Comparison of ENCODE assay signal across 26 mouse cellular contexts in genomic region chr3:93086631-93087030, GRCm38 (mm10). TPM values are rescaled to one million over a fixed set of nuclear protein-coding genes. Genes with fewer than 3 reads are reported as not detected.
"Had no signal": no experiment of that assay in that cellular context is flagged by ENCODE, and none has a peak within 500 bp of the region (broad histone marks: within the 10 kb centered on the region; RNA-seq: fewer than 3 reads in every experiment).

No protein-coding gene starts in this region.

- H3K4me3 ChIP-seq: hindbrain, embryonic 15.5 days; layer of hippocampus, adult 2 months; limb, embryonic 13.5 days; liver, embryonic 13.5 days; megakaryocyte, embryonic 14.5 days; midbrain, embryonic 10.5 days had no signal

- H3K4me2 ChIP-seq: hindbrain, embryonic 15.5 days; limb, embryonic 13.5 days; liver, embryonic 13.5 days had no signal

- DNase-seq: kidney, adult 11 months; kidney, adult 8-10 months; kidney, postnatal 25 days; layer of hippocampus, adult 9-11 months; left cerebral cortex, postnatal 4 days; liver, embryonic 13.5 days; lung, adult 2 months; lung, postnatal 36 days; midbrain, embryonic 14.5 days; right cerebral cortex, postnatal 4 days; thymus, postnatal 25 days had no signal

- H3K4me1 ChIP-seq: hindbrain, embryonic 15.5 days; limb, embryonic 13.5 days; liver, embryonic 13.5 days; megakaryocyte, embryonic 14.5 days; midbrain, embryonic 10.5 days had no signal

- ATAC-seq: lung, postnatal 0 days had no signal

- H3K9ac ChIP-seq: hindbrain, embryonic 15.5 days; limb, embryonic 13.5 days; liver, embryonic 13.5 days had no signal

- H3K27ac ChIP-seq: hindbrain, embryonic 15.5 days; kidney, postnatal 0 days; layer of hippocampus, adult 2 months; limb, embryonic 13.5 days; liver, embryonic 13.5 days; midbrain, embryonic 10.5 days had no signal

- H3K9me3 ChIP-seq: hindbrain, embryonic 15.5 days; limb, embryonic 13.5 days; liver, embryonic 13.5 days; megakaryocyte, embryonic 14.5 days; midbrain, embryonic 10.5 days had no signal

- H3K27me3 ChIP-seq: hindbrain, embryonic 15.5 days; limb, embryonic 13.5 days; liver, embryonic 13.5 days; megakaryocyte, embryonic 14.5 days had no signal

- H3K36me3 ChIP-seq: hindbrain, embryonic 15.5 days; limb, embryonic 13.5 days; liver, embryonic 13.5 days; midbrain, embryonic 10.5 days had no signal

RNA-seq across cellular contexts. Expression of gene Gm4858, which starts 18.0 kb away (rescaled TPM):
- total RNA-seq: layer of hippocampus, adult 2 months; left cerebral cortex, adult 8-10 months; left cerebral cortex, postnatal 14 days; left cerebral cortex, postnatal 4 days; liver, adult 2 months; midbrain, postnatal 0 days had no signal
- polyA plus RNA-seq: hindbrain, embryonic 15.5 days; kidney, postnatal 0 days; large intestine, adult 2 months; limb, embryonic 13.5 days; liver, adult 2 months; liver, embryonic 13.5 days; liver, embryonic 16.5 days; lung, adult 2 months; lung, postnatal 0 days; midbrain, embryonic 10.5 days; midbrain, embryonic 14.5 days; midbrain, postnatal 0 days; neural tube, embryonic 11.5 days; neural tube, embryonic 14.5 days had no signal

RNA-seq across cellular contexts. Expression of gene Crnn, which starts 58.0 kb away (rescaled TPM):
- total RNA-seq: layer of hippocampus, adult 2 months; left cerebral cortex, adult 8-10 months; left cerebral cortex, postnatal 14 days; left cerebral cortex, postnatal 4 days; liver, adult 2 months had no signal
- polyA plus RNA-seq: hindbrain, embryonic 15.5 days; kidney, postnatal 0 days; large intestine, adult 2 months; limb, embryonic 13.5 days; liver, adult 2 months; liver, embryonic 13.5 days; liver, embryonic 16.5 days; lung, adult 2 months; lung, postnatal 0 days; midbrain, embryonic 10.5 days; midbrain, embryonic 14.5 days; midbrain, postnatal 0 days; neural tube, embryonic 11.5 days; neural tube, embryonic 14.5 days had no signal
